Mouse (Mus musculus) retina, postnatal 7 days (tissue): ENCODE data around the gene Ganc.

Experiments used
- DNase-seq: peaks from one replicate; pipeline ENCODE4 v3.0.0-alpha.2; 2012; ENCODE audit warnings: low read depth, low spot score

Ganc gene

DNA sequence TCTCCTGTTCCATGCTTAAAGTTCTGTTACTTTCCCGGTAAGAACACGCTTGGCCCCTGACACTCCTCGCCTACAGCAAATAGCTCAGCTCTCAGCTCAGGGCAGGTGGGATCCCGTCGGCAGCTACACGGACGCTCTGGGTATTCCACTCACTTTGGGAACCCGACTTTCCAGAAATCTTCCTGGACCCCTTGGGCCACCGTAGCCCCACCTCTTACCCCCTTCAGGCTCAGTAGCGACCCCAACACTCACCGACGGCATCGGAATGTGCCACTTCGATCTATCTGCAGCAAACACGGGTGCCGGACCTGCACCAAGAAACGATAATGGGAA lies at the start of gene Ganc:
TSS of gene Ganc (plus strand) at position 244 of the 333 bp plus-strand sequence.
- no peak for DNase-seq

DNA sequence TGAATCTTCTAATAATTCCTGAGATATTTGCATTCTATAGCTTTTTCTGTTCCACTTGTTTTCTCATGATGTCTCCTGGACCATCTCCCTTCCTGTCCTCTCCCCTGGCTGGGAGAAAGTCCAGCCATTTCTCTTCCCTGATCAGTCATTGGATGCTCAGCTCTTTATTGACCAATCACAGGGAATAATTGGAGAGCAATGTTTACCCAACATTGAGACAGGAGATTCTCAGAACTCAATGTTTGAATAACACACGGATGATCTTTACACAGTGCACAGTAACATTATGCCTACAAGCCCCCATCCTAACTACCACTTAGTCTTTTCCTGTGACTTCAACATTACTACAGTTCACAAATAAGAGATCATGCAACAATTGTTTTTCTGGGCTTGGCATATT lies 43.3 kb upstream of the Ganc start:
- DNase-seq: no peak

DNA sequence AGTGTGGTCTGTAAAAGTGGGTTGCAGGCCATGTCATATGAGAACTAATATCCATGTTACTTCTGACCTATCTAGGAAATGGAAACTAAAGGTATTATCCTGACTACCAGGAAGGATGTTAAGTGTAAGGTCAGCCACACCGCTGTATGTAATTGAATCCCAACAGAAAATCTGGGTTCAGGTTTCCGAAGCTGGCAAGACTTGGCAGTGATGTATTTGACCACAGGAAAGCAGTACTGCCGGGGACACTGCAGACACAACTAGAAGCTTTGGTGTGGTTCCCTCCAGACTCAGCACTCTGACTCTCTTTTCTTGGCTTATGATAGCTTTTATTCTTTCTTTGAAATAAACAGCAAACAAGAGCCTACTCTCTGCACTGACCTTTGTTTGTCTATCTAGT lies 37.2 kb upstream of the Ganc start:
- no peak for DNase-seq

DNA sequence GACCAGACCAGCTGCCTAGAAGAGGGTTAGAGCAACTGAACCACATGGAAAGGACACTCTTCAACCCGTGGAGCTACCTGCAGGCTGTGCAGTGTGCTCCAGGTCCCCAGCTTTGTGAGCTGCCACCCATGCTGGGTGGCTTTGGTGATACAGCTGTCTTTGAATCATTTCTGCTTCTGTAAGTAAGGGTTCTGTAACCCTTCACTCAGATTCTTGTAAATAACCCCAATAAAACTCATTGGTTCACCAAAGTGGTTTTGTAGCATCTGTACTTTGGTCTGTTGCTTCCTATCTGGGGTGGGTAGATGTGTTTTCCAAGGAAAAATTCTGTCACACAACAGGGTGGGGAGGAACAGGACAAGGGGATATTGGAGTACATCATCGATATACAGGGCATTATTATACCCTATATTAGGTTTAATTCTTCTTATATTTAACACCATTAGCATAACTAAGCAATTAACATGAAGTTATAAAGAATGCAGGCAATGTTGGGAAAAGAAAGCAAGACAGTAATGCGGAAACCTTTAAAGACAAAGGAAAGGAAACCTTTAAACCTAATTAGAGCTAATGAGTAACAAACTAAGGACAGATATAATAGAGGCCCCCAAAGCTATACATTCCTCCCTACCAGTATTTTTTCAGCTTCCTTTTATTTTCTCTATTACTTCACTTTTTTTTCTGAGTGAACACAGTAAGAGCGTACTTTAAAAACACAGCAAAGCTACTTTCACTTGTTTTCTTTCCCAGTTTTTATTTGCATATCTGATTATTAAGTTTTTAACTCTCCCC lies 36.1 kb upstream of the Ganc start:
- no peak for DNase-seq

DNA sequence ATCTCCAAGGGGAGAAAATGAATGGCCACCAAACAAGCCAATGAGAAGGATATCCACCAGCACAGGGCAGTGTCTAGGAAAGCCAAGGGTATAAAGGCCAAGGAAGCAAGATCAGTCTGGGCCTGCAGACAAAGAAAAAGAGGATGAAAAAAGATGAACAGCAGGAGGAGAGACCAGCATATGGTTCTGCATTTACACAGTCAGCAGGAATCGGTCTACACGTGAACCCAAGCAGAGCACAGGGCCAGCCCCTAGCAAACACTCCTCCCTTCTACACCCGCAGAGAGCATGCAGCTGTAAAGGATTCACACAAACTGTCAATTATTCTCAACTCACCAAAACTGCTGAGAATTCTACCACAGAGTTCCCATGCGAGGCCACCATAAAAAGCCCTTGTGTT lies 29.8 kb upstream of the Ganc start:
- no peak for DNase-seq

DNA sequence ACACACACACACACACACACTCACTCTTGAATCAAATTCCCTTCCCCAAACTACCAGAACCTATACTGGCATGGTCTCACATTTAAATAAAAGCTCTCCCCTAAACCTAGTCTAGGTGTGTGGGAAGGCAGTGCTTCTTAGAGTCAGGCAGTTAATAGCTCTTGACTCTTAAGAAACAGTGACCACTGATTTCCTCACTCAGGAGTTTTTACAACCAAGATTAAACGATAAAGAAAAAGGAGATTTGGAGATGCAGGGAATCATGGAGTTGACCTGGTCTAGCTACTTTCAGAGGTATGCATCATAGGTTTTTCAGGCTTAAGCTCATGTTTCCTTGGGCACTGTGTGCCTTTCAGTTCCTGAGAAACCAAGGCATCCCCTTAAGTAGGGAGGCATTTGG lies 17.4 kb upstream of the Ganc start:
- DNase-seq: no peak

DNA sequence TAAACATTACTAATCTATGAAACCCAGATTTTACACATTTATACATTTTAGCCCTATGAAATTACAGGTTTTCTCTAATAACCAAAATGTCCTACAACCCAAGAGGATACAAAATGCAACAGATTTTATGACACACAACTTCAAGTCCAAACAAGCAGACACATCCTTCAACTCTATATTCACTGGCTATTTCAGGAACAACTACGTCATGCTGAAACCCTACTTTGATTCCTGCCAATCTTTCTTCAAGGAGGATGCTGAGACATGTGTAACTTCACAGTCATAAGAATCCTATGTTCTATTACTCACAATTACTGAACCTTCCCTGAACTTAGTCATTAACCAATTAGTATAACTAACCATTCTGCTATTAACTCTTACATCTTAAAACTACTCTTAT lies 16.4 kb upstream of the Ganc start:
- DNase-seq: no peak

DNA sequence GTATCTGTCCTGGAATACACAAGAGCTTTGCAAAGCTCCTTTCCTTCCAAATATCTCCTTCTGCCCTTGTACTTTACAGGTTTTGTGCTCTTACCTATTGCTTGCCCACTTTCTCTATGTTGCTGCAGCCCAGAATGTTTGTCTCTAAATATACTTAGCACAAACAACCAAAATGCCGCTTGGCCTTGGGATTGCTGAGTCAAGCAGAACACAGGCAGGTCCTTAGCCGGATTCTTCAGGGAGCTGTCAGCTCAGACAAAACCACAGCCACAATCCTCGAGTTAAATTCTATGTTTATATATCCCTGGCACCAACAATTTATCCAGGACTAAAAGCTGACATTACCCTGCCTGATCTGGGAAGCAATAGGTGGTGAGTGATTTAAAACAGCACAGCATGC lies 14.3 kb upstream of the Ganc start:
- no peak for DNase-seq

DNA sequence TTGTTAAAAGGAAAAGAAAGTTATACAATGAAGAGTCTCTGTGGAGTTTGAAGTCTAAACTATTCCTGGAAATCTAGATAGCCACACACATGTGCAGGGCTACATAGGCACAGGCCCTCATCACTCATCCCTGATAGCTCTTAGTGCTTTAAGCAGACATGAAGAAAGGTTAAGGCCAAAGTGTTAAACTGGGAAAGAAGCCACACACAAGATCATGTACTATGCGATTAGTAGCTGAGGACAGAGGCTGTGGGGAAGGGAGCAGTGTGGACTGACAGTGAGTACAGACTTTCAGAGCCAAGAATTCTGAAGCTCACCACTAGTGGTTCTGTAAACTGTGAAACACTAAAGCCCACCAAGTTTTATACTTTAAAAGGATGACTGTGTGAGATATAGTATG lies 12.8 kb upstream of the Ganc start:
- no peak for DNase-seq

DNA sequence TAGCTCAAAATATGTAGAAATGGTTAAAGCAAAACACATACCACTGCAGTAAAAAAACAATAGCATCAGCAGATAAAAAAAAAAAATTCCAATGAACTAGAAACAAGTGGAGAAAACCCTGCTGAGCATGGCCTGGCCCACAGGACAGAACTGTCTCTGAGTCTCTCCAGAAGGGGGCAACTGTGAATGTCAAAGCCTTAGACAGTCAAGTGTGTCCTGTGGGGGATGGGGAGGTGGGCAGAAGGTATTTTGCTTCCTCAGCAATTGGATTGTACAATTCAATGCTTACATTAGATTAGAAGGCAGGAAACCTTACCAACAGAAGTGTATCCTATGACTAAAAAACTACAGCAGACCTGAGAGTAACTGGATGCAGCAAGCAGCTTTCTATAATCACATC lies 11.3 kb upstream of the Ganc start:
- no peak for DNase-seq

DNA sequence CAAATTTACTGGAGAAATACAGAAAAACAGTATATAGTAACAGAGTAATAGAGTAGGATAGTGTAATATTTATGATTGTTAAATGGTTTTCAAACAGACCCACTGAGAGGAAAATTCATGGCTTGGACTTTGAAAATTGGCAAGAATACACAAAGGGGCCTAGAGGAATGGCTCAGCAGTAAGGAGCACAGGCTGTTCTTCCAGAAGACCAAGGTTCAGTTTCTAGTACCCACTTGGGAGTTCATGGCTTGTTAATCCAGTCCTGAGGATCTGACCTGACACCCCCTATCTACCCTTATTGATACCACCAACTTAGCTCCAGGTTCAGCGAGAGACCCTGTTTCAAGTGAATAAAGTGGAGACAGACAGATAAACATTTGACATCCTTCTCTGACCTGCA lies 5.7 kb upstream of the Ganc start:
- DNase-seq: no peak

DNA sequence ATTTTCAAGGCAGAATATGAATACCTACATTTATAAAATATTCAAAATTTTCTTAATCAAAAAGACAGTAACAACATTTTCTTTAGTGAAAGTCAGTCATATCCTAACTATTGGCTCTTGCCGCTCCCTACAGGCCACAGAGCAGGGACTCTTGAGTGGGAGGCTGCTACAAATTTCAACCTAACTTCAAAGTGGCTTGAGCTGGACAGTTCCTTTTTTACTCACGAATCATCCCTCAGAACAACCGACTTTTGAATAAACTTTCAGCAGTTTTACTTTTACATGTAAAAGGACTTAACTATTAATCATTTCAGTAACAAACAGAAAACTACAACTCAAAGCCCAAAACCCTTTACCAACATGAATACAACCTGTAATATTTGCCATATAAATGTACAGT lies 883 bp upstream of the Ganc start:
- no peak for DNase-seq

DNA sequence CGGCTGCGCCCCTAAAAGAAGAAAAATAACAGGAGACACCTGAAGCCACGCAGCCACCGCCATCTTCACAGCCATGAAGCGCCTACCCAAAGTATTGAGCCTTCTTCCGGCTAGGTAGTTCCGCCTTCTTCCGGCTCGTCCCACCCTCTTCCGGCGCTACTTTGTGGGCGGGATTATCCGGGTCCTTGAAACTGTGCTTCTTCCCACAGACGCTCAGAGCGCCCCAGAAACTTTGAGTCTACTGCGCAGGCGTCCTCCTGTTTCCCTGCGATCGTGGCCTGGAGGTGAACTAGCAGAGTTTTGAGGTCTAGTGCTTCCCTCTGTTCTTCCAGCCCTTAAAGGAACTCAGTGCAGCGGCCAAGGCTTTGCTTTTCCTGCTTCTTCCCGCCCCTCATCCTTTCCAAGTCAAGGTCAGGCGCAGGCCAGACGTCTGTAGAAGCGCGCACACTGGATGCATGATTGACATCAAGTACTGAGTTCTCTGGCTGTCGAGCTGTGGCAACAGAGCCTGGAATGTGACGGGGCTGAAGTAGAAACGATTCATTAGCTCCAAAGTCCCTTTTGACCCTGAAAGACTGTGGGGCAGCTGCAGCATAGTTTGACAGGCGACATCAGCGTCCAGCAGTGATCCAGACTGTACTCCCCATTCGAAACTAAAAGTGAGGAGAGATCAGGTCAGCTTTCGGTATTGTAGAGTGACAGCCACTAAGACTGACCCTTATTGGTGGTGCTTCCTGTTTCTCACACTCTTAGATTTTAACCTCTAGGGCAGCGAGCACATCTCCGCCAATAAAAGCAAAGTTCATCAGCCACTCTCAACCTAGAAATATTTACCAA lies 508 bp downstream of the Ganc start, which contains the start of gene Tmem87a:
TSS of gene Tmem87a (minus strand) at position 128 of the 837 bp plus-strand sequence.
- peak; percentile 95 for DNase-seq

DNA sequence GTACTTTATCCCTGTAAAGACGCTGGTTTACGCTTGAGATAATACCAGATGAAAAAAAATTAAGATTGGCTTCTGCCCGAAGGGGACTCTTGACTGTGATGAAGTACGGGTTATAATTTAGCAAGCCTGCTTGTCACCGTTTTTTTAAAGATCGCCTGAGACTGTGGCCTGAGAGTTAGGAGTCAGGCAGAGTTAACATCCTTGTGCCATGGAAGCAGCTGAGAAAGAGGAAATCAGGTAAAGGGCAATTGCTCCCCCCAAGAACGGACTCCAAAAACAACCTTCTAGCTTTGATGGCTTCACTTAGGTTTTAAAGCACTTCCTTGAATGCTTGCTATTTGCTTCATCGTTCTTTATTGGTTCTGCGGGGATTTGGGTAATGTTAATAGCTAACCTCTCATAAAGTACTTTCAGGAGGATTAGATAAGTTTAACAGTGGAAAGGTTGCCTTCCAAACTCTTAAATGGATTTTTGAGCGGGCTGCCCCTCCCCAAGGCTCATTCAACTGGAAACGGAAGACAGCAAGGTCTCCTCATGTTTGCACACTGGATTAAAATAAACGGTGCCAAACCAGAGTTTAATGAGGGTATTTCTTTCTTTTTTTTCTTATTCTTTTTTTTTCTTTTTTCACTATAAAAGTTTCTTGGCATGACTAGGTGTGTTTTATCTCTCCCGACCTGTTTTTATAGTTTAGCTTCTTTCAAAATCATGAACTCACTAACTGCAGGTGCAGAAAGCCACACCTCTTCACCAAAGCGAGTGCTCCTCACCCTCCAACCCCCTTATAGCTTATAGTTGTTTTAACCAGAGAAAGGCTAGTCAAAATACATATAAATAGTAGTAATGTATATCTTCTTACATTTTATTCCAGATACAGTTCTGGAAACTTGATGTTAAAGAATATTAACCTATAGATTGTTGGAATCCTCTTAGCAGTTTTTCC lies 1.4 kb downstream of the Ganc start:
- peak; percentile 5 for DNase-seq

DNA sequence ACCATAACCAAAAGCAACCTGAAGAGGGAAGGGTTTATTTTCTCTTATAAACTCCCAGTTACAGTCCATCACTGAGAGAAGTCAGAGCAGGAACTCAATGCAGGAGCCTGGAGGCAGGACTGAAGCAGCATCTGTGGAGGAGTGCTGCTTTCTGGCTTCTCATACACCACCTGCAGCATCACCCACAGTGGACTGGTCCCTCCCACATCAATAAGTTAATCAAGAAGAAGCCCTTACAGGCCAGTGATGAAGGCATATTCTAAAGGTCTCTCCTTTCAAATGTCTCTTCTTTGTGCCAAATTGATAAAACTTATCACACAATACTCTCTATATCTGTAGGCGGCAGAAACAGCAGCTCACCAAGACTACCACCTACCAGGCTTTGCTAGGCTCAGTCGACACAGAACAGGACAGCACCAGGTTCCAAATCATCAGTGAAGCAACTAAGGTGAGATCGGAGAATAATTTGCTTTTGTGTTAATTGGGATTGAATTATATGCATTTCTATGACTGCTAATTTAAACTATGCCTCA lies 7.5 kb downstream of the Ganc start:
- no peak for DNase-seq

DNA sequence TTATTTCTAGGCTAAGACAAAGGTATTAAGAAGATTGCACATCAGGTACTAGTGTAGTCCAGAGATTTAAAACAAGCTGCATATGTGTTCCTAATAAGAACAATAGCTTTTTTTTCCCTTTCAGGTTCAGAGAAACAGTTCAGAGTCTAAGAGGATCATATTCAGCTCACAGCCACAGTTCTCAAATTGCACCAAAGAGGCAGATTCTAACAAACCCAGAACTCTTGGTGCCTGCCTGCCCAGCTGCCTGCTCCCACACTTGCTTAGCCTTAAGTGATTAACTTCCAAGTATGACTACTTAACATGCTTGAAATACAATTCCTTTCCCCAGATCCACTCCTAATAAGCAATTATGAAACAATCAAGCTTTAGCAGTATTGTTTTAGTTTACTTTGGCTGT lies 10.4 kb downstream of the Ganc start:
- DNase-seq: no peak

DNA sequence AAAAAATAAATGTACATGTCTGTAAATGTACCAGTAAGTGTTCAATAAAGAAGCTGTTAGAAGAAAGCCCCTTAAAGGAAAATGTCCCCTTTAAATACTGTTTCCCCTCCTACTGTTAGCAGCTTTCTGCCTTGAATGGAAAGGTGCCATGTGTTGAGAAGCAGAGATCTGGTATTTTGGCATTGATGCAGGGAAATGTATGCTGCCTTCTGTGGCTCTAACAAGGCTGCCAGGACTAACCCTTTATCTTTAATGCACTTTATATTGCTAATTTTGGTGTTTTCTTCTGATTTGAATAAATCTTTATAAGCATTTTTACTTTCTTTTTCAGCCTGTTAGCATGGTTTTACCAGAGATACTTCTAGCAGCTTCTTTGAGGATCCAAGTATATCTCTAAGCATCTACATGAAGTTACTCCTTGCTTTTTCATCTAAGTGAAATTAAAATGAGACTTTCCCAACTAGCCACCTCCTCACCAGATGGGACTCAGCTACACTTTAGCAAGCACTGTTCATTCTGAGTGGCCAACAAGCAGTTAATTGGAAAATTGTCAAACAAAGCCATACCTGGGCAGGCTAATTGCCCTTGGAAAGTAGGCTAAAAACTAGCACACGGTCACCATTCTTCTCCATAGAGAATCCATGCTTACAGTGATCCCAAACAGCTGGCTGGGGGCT lies 11.2 kb downstream of the Ganc start:
- no peak for DNase-seq

DNA sequence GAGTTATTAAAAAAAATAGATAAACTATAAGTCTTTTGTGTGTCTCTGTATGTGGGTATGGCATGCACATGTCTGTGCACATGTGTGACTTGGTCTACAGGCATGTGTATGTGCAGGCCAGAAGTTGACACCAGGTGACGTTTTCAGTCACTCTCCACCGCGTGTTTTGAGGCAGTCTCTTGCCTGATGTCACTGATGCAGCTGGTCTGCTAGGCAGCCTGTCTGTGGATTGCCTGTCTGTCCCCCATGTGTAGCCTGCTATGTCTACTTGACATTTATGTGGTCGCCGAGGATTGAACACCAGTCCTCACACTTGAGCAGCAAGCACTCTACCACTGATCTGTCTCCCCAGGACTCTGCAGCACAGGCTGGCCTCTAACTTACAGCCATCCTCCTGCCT lies 20.7 kb downstream of the Ganc start:
- no peak for DNase-seq

DNA sequence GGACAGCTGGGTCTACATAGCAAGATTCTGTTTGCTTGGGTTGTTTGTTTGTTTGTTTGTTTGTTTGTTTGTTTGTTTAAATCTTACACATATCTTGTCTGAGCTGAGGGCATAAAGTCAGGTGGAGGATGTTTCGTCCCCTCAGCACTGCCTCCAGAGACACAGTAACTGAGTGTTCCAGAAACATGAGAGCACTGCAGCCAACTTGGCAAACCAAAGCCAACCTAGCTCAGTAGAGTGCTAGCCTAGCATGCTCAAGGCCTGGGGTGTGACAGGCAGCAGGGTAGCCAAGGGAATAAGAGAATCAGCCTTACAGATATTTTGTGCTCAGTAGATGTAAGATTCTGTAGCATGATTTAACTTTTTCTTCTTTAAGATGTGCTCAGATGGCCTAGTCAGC lies 40.8 kb downstream of the Ganc start:
- DNase-seq: no peak

DNA sequence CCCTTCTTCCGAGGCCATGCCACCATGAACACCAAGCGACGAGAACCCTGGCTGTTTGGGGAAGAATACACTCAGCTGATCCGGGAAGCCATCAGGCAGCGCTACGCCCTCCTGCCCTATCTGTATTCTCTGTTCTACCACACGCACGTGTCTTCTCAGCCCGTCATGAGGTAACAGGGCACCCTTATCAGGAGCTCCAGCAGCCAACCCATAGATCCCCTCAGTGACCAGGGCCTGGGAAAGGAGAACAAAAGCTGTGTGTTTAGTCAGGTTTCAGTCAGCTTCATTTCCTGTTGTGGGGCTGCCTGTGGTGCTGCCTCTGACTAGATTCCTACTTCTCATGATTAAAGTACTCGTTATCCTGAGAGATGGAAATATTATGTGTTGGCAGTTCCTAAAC lies 42.7 kb downstream of the Ganc start:
- no peak for DNase-seq

DNA sequence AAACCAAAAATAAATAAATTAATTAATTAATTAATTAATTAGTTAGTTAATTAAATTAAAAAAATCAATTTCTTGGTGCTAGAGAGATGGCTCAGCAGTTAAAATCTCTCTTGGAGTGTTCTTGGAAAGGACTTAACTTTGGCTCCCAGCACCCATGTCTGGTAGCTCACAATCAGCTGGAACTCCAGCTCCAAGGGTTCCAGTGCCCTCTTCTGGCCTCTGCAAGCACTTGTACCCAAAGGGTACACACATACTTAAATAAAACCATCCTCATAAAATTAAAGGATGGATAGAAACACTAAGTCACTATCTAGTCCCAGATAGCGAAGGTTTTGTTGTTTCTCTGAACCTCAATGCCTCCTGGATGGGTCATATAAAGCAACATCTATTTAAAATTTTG lies 43.6 kb downstream of the Ganc start:
- no peak for DNase-seq
